Mouse (Mus musculus) limb, embryonic 11.5 days (tissue): ENCODE results near the gene Gpn2. TPM values are rescaled to one million over a fixed set of nuclear protein-coding genes. Genes with fewer than 3 reads are reported as not detected.

Experiments
- ATAC-seq: fragments of 200-750 bp; cut with Nextera tagmentation; 2 replicates; pipeline ENCODE4 v1.8.0; 2017; ENCODE audit warnings: low read depth; ENCODE audit not compliant: insufficient number of reproducible peaks, low FRiP score, low TSS enrichment
- DNase-seq: peaks from one replicate; pipeline ENCODE4 v3.0.0-alpha.2; 2015; ENCODE audit warnings: low spot score
- H3K27ac ChIP-seq: fragments of 300-500 bp; sonication (generic); replicated peaks from 2 replicates; pipeline ENCODE4 v1.5.1; 2014; ENCODE audit warnings: low read depth, mild to moderate bottlenecking, low read length
- H3K27me3 ChIP-seq: fragments of 300-500 bp; sonication (generic); 2 replicates; pipeline ENCODE4 v1.6.1; 2014; ENCODE audit warnings: mild to moderate bottlenecking, low read length, mixed read lengths; ENCODE audit not compliant: control insufficient read depth, insufficient read depth
- H3K36me3 ChIP-seq: fragments of 300-500 bp; sonication (generic); 2 replicates; pipeline ENCODE4 v1.6.1; 2014; ENCODE audit warnings: mild to moderate bottlenecking, low read length, moderate library complexity, mixed read lengths; ENCODE audit not compliant: control insufficient read depth, insufficient read depth
- H3K4me1 ChIP-seq: fragments of 300-500 bp; sonication (generic); 2 replicates; pipeline ENCODE4 v1.6.1; 2014; ENCODE audit warnings: low read length, mixed read lengths; ENCODE audit not compliant: control insufficient read depth, insufficient read depth
- H3K4me2 ChIP-seq: fragments of 300-500 bp; sonication (generic); 2 replicates; pipeline ENCODE4 v1.6.1; 2014; ENCODE audit warnings: low read depth, mild to moderate bottlenecking, moderate library complexity; ENCODE audit not compliant: severe bottlenecking
- H3K4me3 ChIP-seq: fragments of 300-500 bp; sonication (generic); 2 replicates; pipeline ENCODE4 v1.5.1; 2014; ENCODE audit warnings: low read depth, low read length
- H3K9ac ChIP-seq: fragments of 300-500 bp; sonication (generic); 2 replicates; pipeline ENCODE4 v1.6.1; 2014; ENCODE audit warnings: mild to moderate bottlenecking, low read length
- H3K9me3 ChIP-seq: fragments of 300-500 bp; sonication (generic); 2 replicates; pipeline ENCODE4 v1.6.1; 2016; ENCODE audit warnings: low read length; ENCODE audit not compliant: control insufficient read depth
- WGBS: fragments of 180-500 bp; shearing (Covaris S2); extraction: QIAGEN DNeasy Blood & Tissue Kit; methylation state at CpG from one replicate; pipeline ENCODE4 v1.1.7; 2014; 5-methylcytosine and 5-hydroxymethylcytosine counted together
- polyA plus RNA-seq: library from polyadenylated mRNA; unstranded; fragments of >200 nt; fragmentation: Nextera tagmentation; extraction: Ambion mirVana; gene quantifications from 2 replicates; pipeline ENCODE4 v1.2.1, GENCODE M21; 2014

Gpn2 gene
- polyA plus RNA-seq, 1 experiment from 2014 or later: 26.6 TPM

DNA sequence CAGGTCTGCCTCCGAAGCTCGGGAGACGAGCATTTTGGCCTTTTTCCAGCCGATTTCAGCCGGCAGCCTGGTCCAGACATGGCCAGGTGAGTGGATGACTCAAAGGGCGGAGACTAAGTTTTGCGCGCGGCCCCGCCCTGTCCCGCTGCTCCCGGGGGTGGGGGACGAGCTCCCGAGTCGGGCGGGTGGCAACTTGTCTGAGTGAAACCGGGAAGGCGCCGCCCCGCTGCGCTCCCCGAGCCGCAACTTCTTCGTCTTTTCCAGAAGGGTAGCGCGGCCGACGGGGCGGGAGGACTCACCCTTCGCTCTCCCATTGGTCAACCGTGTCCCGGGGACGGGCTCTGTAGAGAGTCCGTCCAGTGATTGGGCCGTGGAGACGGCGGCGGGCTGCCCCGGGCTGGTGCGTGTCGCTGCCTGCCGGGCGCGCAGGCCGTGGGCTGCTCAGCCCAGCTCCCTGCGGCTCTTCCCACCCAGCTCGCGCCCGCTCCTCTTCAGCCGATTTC lies 15.5 kb downstream of the Gpn2 start:
- H3K9ac ChIP-seq: peak overlapping the region; percentile 49
- ATAC-seq: peak; percentile 93
- WGBS: 0% methylated on average over 50 of the region's 50 CpGs
- H3K4me3 ChIP-seq: peak overlapping the region; percentile 48
- H3K9me3 ChIP-seq: no peaks in the 10 kb centered on the region
- peaks cover 9% of the 10 kb centered on the region; the same call in 1 of the 2 replicates for H3K4me1 ChIP-seq
- peak; percentile 88 for DNase-seq
- H3K4me2 ChIP-seq: peak overlapping the region; percentile 66
- H3K27me3 ChIP-seq: peaks cover 28% of the 10 kb centered on the region
- H3K27ac ChIP-seq: no peak overlapping the region
- 0 out of 2 replicates have a peak, but pooled peaks cover 2% of the 10 kb centered on the region for H3K36me3 ChIP-seq

DNA sequence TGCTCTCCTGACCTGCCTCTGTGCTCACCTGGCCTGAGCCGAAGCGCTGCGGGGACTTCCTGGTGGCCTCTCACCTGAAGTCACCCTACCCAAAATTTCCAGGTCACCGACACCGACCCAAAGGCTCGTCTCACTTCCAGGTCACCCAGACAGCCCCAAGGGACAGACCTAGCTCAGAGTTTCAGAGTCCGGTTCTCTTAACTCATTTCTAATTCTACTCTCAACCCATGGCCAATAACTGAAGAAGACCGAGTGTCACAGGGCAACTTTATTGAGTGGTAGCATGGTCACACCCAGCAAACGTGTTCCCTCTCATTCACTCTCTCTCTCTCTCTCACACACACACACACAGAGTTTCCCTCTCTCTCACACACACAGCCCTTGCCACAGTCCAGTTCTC lies 16.1 kb downstream of the Gpn2 start:
- peaks cover 28% of the 10 kb centered on the region for H3K27me3 ChIP-seq
- H3K27ac ChIP-seq: no peak overlapping the region
- peak overlapping the region; percentile 66 for H3K4me2 ChIP-seq
- WGBS: 11% methylated on average over 9 of the region's 9 CpGs
- H3K9me3 ChIP-seq: no peaks in the 10 kb centered on the region
- ATAC-seq (no peak), DNase-seq (no peak)
- 0 out of 2 replicates have a peak, but pooled peaks cover 2% of the 10 kb centered on the region for H3K36me3 ChIP-seq
- H3K4me1 ChIP-seq: peaks cover 9% of the 10 kb centered on the region; the same call in 1 of the 2 replicates
- H3K4me3 ChIP-seq: peak overlapping the region; percentile 48
- no peak overlapping the region for H3K9ac ChIP-seq

DNA sequence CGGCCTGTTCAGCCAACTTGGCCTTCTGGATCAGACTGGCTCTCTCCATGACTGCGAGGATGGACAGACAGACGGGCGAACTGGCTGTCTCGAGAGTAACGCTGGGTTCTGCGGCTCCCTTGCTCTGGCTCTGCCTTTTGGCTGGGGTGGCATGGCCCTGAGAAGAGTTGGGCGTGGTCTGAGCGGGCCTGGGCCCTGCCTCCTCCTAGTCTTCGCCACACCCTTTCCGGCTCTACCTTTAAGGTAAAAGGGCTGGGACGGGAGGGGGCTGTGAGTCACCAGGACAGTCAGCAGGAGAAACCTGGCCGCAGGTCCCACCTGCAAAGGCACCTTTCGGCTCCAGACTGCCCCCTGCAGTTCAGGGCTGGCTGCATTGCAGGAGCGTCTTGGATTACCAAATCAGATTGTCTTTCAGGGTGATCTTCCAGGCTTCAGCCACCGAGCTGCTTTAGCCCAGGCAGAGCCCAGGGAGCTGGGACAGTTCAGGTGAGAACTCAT lies 17.6 kb downstream of the Gpn2 start, which contains the start of gene Sfn:
Gene Sfn (minus strand): TSS at position 448 of the 498 bp plus-strand sequence.
- no peaks in the 10 kb centered on the region for H3K9me3 ChIP-seq
- H3K4me2 ChIP-seq: peak within 1 kb of the TSS; percentile 24; the same call in 1 of the 2 replicates
- H3K9ac ChIP-seq: peak within 1 kb of the TSS; percentile 4; the same call in 1 of the 2 replicates
- ATAC-seq (no peak), DNase-seq (peak; percentile 75)
- H3K36me3 ChIP-seq: peaks cover 3% of the 10 kb centered on the region; the same call in 1 of the 2 replicates
- H3K4me1 ChIP-seq: peaks cover 9% of the 10 kb centered on the region; the same call in 1 of the 2 replicates
- WGBS: 2% methylated on average over 16 of the region's 16 CpGs
- peaks cover 28% of the 10 kb centered on the region for H3K27me3 ChIP-seq
- H3K27ac ChIP-seq: no peak within 1 kb of the TSS
- H3K4me3 ChIP-seq: 0 out of 2 replicates have a peak within 1 kb of the TSS, but pooled peaks have one; percentile 10

DNA sequence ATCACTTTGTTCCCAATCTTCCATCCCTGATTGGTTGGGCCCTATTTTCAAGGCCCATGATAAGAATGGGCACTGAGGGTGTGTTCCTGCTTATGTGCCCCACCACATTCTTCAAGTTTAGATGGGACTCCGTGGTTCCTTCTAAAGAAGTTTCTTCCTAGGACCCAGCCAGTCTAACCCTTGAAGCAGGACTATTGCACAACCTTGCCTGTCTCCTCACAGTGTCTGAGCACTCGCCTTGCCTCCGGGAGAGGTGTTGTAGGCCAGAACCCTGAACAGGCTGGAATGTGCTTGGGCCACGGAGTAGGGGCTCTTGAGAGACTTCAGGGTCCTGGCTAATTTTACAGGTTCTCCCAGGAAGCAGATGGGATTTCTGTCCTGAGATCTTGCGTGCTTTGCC lies 18.9 kb downstream of the Gpn2 start:
- no peak overlapping the region for H3K4me2 ChIP-seq
- H3K9ac ChIP-seq: no peak overlapping the region
- no peak overlapping the region for H3K27ac ChIP-seq
- ATAC-seq (no peak), DNase-seq (no peak)
- peaks cover 6% of the 10 kb centered on the region; the same call in 1 of the 2 replicates for H3K36me3 ChIP-seq
- peaks cover 28% of the 10 kb centered on the region for H3K27me3 ChIP-seq
- no peak overlapping the region for H3K4me3 ChIP-seq
- H3K4me1 ChIP-seq: peaks cover 9% of the 10 kb centered on the region; the same call in 1 of the 2 replicates
- no peaks in the 10 kb centered on the region for H3K9me3 ChIP-seq
- 86% methylated on average over 5 of the region's 5 CpGs for WGBS

DNA sequence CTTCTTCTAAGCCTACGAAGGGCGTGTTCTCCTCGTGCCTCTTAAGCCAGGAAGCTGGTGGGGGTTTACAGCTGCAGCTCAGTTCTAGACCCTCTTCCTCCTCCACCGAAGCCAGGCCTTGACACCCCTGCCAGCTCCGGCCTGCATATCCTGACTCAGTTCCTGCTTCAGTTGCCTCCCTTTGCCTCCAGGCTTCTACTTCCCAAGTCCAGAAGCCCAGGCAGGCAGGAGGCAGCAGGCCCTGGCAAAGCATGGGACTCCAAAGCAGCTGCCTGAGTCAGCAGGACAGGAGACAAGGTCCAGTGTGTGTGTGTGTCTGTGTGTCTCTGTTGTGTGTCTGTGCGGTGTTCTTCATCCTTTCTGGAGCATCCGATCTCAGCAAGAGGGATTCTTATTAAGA lies 20.0 kb downstream of the Gpn2 start:
- no peak overlapping the region for H3K9ac ChIP-seq
- H3K36me3 ChIP-seq: peaks cover 6% of the 10 kb centered on the region; the same call in 1 of the 2 replicates
- H3K4me3 ChIP-seq: no peak overlapping the region
- H3K4me2 ChIP-seq: no peak overlapping the region
- 89% methylated on average over 7 of the region's 7 CpGs for WGBS
- H3K27me3 ChIP-seq: peaks cover 25% of the 10 kb centered on the region
- no peak overlapping the region for H3K27ac ChIP-seq
- H3K9me3 ChIP-seq: no peaks in the 10 kb centered on the region
- H3K4me1 ChIP-seq: peaks cover 9% of the 10 kb centered on the region; the same call in 1 of the 2 replicates
- DNase-seq (no peak), ATAC-seq (no peak)

DNA sequence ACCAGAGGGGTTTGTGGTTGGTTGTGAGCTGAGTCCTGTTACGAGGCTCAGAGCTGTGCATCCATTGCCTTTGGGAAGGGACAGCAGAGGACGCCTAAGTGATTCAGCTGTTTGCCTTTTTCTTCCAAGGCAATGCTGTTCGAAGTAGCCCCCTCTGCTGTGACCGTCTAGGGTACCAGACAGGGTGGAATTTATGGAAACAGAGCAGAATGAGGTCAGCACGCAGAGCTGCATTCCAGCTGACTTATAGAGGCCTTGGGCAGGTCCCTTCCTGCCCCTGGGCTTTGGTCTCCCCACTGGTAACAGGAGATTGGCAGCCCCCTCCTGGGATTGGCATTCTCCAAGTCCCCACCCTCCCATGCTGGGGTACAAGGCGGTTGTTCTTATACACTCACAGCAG lies 20.7 kb downstream of the Gpn2 start:
- H3K4me3 ChIP-seq: no peak overlapping the region
- no peak overlapping the region for H3K9ac ChIP-seq
- WGBS: 65% methylated on average over 6 of the region's 6 CpGs
- H3K4me1 ChIP-seq: peaks cover 7% of the 10 kb centered on the region; the same call in 1 of the 2 replicates
- no peaks in the 10 kb centered on the region for H3K9me3 ChIP-seq
- no peak overlapping the region for H3K27ac ChIP-seq
- peaks cover 8% of the 10 kb centered on the region; the same call in 1 of the 2 replicates for H3K36me3 ChIP-seq
- peaks cover 24% of the 10 kb centered on the region for H3K27me3 ChIP-seq
- no peak overlapping the region for H3K4me2 ChIP-seq
- DNase-seq (no peak), ATAC-seq (no peak)

DNA sequence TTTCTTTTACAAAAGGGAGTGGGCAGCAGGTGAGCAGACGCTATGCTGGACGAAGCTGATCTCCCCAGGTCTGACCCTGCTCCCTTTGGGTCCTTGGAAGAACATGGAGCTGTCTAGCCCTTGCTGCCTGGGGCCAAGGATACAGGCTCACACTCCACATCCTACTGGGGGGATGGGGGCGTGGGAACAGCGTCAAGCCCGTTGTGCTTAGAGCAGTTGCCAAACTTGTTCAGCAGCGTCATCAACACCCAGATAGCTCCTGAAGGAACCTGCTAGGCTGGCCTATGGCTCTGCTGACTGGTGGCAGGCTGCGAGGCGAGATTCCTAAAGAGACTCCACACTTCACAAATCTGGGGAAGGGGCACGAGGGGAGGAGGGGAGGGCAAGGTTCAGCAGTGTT lies 21.2 kb downstream of the Gpn2 start:
- peaks cover 19% of the 10 kb centered on the region for H3K27me3 ChIP-seq
- no peak overlapping the region for H3K27ac ChIP-seq
- H3K4me2 ChIP-seq: no peak overlapping the region
- ATAC-seq: no peak
- 62% methylated on average over 9 of the region's 9 CpGs for WGBS
- H3K4me1 ChIP-seq: 0 out of 2 replicates have a peak, but pooled peaks cover 3% of the 10 kb centered on the region
- no peak overlapping the region for H3K4me3 ChIP-seq
- H3K36me3 ChIP-seq: peaks cover 8% of the 10 kb centered on the region; the same call in 1 of the 2 replicates
- no peak overlapping the region for H3K9ac ChIP-seq
- DNase-seq: no peak
- H3K9me3 ChIP-seq: no peaks in the 10 kb centered on the region

DNA sequence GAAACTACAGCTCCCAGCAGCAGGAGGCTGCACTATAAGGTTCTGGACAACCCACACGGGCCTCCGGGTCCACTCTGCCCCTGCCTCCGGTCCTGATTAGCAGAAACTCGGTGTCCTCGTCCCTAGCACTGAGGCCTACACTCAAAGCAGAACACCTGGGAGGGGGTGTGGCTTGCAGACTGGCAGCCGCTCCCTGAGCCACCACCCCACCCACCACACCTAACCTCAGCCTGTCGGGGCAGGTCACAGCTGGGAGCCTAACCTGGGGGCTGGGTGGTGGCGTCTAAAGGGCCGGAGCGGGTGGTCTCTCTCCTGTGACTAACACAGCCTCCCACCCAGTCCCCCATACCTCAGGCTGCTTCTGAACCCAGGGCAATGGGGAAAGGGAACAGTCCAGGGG lies 23.1 kb downstream of the Gpn2 start:
- Histone ChIP-seq H3K36me3 (peaks cover 12% of the 10 kb centered on the region; the same call in 1 of the 2 replicates), H3K27me3 (peaks cover 7% of the 10 kb centered on the region), H3K9me3 (peaks cover 3% of the 10 kb centered on the region; the same call in 1 of the 2 replicates), H3K4me2 (no peak overlapping the region), H3K9ac (no peak overlapping the region), H3K4me3 (no peak overlapping the region), H3K27ac (no peak overlapping the region), H3K4me1 (no peaks in the 10 kb centered on the region)
- WGBS: 75% methylated on average over 10 of the region's 10 CpGs
- DNase-seq (no peak), ATAC-seq (no peak)
